Mouse (Mus musculus) heart, embryonic 15.5 days (tissue): ENCODE measurements around the gene Rcn3. TPM values are rescaled to one million over a fixed set of nuclear protein-coding genes. Genes with fewer than 3 reads are reported as not detected.

ENCODE experiments used
- ATAC-seq: fragments of 200-750 bp; cut with Nextera tagmentation; replicated peaks from 2 replicates; pipeline ENCODE4 v1.8.0; 2017; ENCODE audit warnings: low read depth, moderate TSS enrichment; ENCODE audit not compliant: insufficient number of reproducible peaks, insufficient read depth, low FRiP score
- H3K27ac ChIP-seq: fragments of 300-500 bp; sonication (generic); 2 replicates; pipeline ENCODE4 v1.5.1; 2015; ENCODE audit warnings: mild to moderate bottlenecking, inconsistent platforms
- H3K27me3 ChIP-seq: fragments of 300-500 bp; sonication (generic); 2 replicates; pipeline ENCODE4 v1.6.1; 2015; ENCODE audit warnings: inconsistent platforms
- H3K36me3 ChIP-seq: fragments of 300-500 bp; sonication (generic); 2 replicates; pipeline ENCODE4 v1.6.1; 2015; ENCODE audit warnings: mild to moderate bottlenecking, inconsistent platforms
- H3K4me1 ChIP-seq: fragments of 300-500 bp; sonication (generic); replicated peaks from 2 replicates; pipeline ENCODE4 v1.6.1; 2015; ENCODE audit warnings: inconsistent platforms
- H3K4me2 ChIP-seq: fragments of 300-500 bp; sonication (generic); 2 replicates; pipeline ENCODE4 v1.6.1; 2015; ENCODE audit warnings: inconsistent platforms, mild to moderate bottlenecking, moderate library complexity
- H3K4me3 ChIP-seq: fragments of 300-500 bp; sonication (generic); 2 replicates; pipeline ENCODE4 v1.5.1; 2015; ENCODE audit warnings: mild to moderate bottlenecking, inconsistent platforms
- H3K9ac ChIP-seq: fragments of 300-500 bp; sonication (generic); 2 replicates; pipeline ENCODE4 v1.6.1; 2015; ENCODE audit warnings: mild to moderate bottlenecking, inconsistent platforms
- H3K9me3 ChIP-seq: fragments of 300-500 bp; sonication (generic); replicated peaks from 2 replicates; pipeline ENCODE4 v1.6.1; 2016; ENCODE audit warnings: inconsistent platforms
- WGBS: fragments of 180-500 bp; shearing (Covaris S2); methylation state at CpG from one replicate; pipeline ENCODE4 v1.1.7; 2015; ENCODE audit warnings: mixed read lengths; 5-methylcytosine and 5-hydroxymethylcytosine counted together
- polyA plus RNA-seq: library from polyadenylated mRNA; unstranded; fragments of >200 nt; fragmentation: Nextera tagmentation; extraction: Ambion mirVana; gene quantifications from 2 replicates; pipeline ENCODE4 v1.2.1, GENCODE M21; 2015

Rcn3 gene
- polyA plus RNA-seq, 1 experiment from 2014 or later, result 223 TPM

GRCm38 (mm10) chr7:45081016-45081415 lies 11.0 kb downstream of the Rcn3 start:
- H3K27me3 ChIP-seq, result no peaks in the 10 kb centered on the region
- peaks cover 36% of the 10 kb centered on the region for H3K36me3 ChIP-seq
- no peak for ATAC-seq
- WGBS, result 51% methylated on average over 5 of the region's 5 CpGs
- H3K4me3 ChIP-seq, result no peak overlapping the region
- no peak overlapping the region for H3K27ac ChIP-seq
- H3K4me1 ChIP-seq, result peaks cover 7% of the 10 kb centered on the region
- no peak overlapping the region for H3K4me2 ChIP-seq
- H3K9ac ChIP-seq, result no peak overlapping the region
- H3K9me3 ChIP-seq, result no peaks in the 10 kb centered on the region

GRCm38 (mm10) chr7:45079856-45080255 lies 12.2 kb downstream of the Rcn3 start:
- no peaks in the 10 kb centered on the region for H3K27me3 ChIP-seq
- H3K4me3 ChIP-seq, result no peak overlapping the region
- H3K9me3 ChIP-seq, result no peaks in the 10 kb centered on the region
- no peak overlapping the region for H3K4me2 ChIP-seq
- H3K4me1 ChIP-seq, result peaks cover 19% of the 10 kb centered on the region
- H3K9ac ChIP-seq, result no peak overlapping the region
- peaks cover 26% of the 10 kb centered on the region; the same call in 1 of the 2 replicates for H3K36me3 ChIP-seq
- ATAC-seq, result peak; percentile 33; the same call in 1 of the 2 replicates
- 2% methylated on average over 10 of the region's 10 CpGs for WGBS
- no peak overlapping the region for H3K27ac ChIP-seq

- Histone ChIP-seq H3K4me1 (peaks cover 25% of the 10 kb centered on the region), H3K4me2 (no peak overlapping the region), H3K36me3 (peaks cover 21% of the 10 kb centered on the region; the same call in 1 of the 2 replicates), H3K9me3 (no peaks in the 10 kb centered on the region), H3K9ac (no peak overlapping the region), H3K27ac (no peak overlapping the region), H3K4me3 (no peak overlapping the region), H3K27me3 (no peaks in the 10 kb centered on the region)
- 23% methylated on average over 9 of the region's 9 CpGs for WGBS
- ATAC-seq, result no peak
These were observed 13.5 kb downstream of the Rcn3 start for GRCm38 (mm10) chr7:45078513-45078912.

- Histone ChIP-seq H3K4me2 (no peak overlapping the region), H3K9ac (no peak overlapping the region), H3K9me3 (no peaks in the 10 kb centered on the region), H3K4me3 (no peak overlapping the region), H3K27me3 (no peaks in the 10 kb centered on the region), H3K27ac (no peak overlapping the region), H3K4me1 (peaks cover 25% of the 10 kb centered on the region), H3K36me3 (peaks cover 18% of the 10 kb centered on the region; the same call in 1 of the 2 replicates)
- no peak for ATAC-seq
- 86% methylated on average over 2 of the region's 2 CpGs for WGBS
These were observed 14.2 kb downstream of the Rcn3 start for GRCm38 (mm10) chr7:45077829-45078228.

GRCm38 (mm10) chr7:45077322-45077721 lies 14.7 kb downstream of the Rcn3 start:
- Histone ChIP-seq H3K36me3 (peaks cover 18% of the 10 kb centered on the region; the same call in 1 of the 2 replicates), H3K4me1 (peaks cover 25% of the 10 kb centered on the region), H3K27me3 (no peaks in the 10 kb centered on the region), H3K4me2 (no peak overlapping the region), H3K4me3 (no peak overlapping the region), H3K9ac (no peak overlapping the region), H3K9me3 (no peaks in the 10 kb centered on the region), H3K27ac (no peak overlapping the region)
- 87% methylated on average over 14 of the region's 14 CpGs for WGBS
- no peak for ATAC-seq

- peaks cover 18% of the 10 kb centered on the region; the same call in 1 of the 2 replicates for H3K36me3 ChIP-seq
- 87% methylated on average over 30 of the region's 30 CpGs for whole genome bisulfite sequencing
- H3K27me3 ChIP-seq, result no peaks in the 10 kb centered on the region
- H3K27ac ChIP-seq, result 0 out of 2 replicates have a peak overlapping the region, but pooled peaks have one; percentile 81
- no peak overlapping the region for H3K9ac ChIP-seq
- no peak for ATAC-seq
- peaks cover 25% of the 10 kb centered on the region for H3K4me1 ChIP-seq
- no peak overlapping the region for H3K4me2 ChIP-seq
- no peaks in the 10 kb centered on the region for H3K9me3 ChIP-seq
- no peak overlapping the region for H3K4me3 ChIP-seq
These were observed 15.5 kb downstream of the Rcn3 start for GRCm38 (mm10) chr7:45076501-45076900.

- H3K27me3 ChIP-seq, result no peaks in the 10 kb centered on the region
- no peak overlapping the region; the same call in 1 of the 2 replicates for H3K9ac ChIP-seq
- peaks cover 22% of the 10 kb centered on the region for H3K4me1 ChIP-seq
- H3K4me2 ChIP-seq, result no peak overlapping the region
- peaks cover 18% of the 10 kb centered on the region; the same call in 1 of the 2 replicates for H3K36me3 ChIP-seq
- no peak overlapping the region for H3K4me3 ChIP-seq
- H3K27ac ChIP-seq, result peak overlapping the region; percentile 81
- 46% methylated on average over 4 of the region's 4 CpGs for WGBS
- no peaks in the 10 kb centered on the region for H3K9me3 ChIP-seq
- peak; percentile 68 for ATAC-seq
These were observed 16.6 kb downstream of the Rcn3 start for GRCm38 (mm10) chr7:45075405-45075804.

- Histone ChIP-seq H3K9me3 (no peaks in the 10 kb centered on the region), H3K4me2 (no peak overlapping the region), H3K36me3 (peaks cover 18% of the 10 kb centered on the region; the same call in 1 of the 2 replicates), H3K4me3 (no peak overlapping the region), H3K27me3 (no peaks in the 10 kb centered on the region), H3K9ac (no peak overlapping the region), H3K4me1 (peaks cover 19% of the 10 kb centered on the region), H3K27ac (no peak overlapping the region)
- ATAC-seq, result no peak
- 87% methylated on average over 12 of the region's 12 CpGs for WGBS
These were observed 18.1 kb downstream of the Rcn3 start for GRCm38 (mm10) chr7:45073949-45074348.

- no peak overlapping the region for H3K27ac ChIP-seq
- H3K9me3 ChIP-seq, result no peaks in the 10 kb centered on the region
- H3K4me2 ChIP-seq, result no peak overlapping the region
- peaks cover 18% of the 10 kb centered on the region; the same call in 1 of the 2 replicates for H3K36me3 ChIP-seq
- no peaks in the 10 kb centered on the region for H3K27me3 ChIP-seq
- H3K4me1 ChIP-seq, result peaks cover 19% of the 10 kb centered on the region
- H3K9ac ChIP-seq, result no peak overlapping the region
- ATAC-seq, result no peak
- no peak overlapping the region for H3K4me3 ChIP-seq
- WGBS, result 68% methylated on average over 7 of the region's 7 CpGs
These were observed 18.8 kb downstream of the Rcn3 start for GRCm38 (mm10) chr7:45073171-45073707.

- Histone ChIP-seq H3K4me3 (no peak overlapping the region), H3K4me1 (peaks cover 19% of the 10 kb centered on the region), H3K9me3 (no peaks in the 10 kb centered on the region), H3K9ac (no peak overlapping the region), H3K27ac (no peak overlapping the region), H3K4me2 (no peak overlapping the region), H3K36me3 (peaks cover 11% of the 10 kb centered on the region; the same call in 1 of the 2 replicates), H3K27me3 (no peaks in the 10 kb centered on the region)
- no peak for ATAC-seq
- WGBS, result 89% methylated on average over 2 of the region's 2 CpGs
These were observed 19.8 kb downstream of the Rcn3 start for GRCm38 (mm10) chr7:45072230-45072629.

- H3K27me3 ChIP-seq, result no peaks in the 10 kb centered on the region
- H3K36me3 ChIP-seq, result no peaks in the 10 kb centered on the region; the same call in 1 of the 2 replicates
- H3K9me3 ChIP-seq, result no peaks in the 10 kb centered on the region
- WGBS, result 69% methylated on average over 2 of the region's 2 CpGs
- ATAC-seq, result no peak
- H3K9ac ChIP-seq, result no peak overlapping the region
- H3K4me1 ChIP-seq, result peaks cover 4% of the 10 kb centered on the region
- no peak overlapping the region for H3K4me2 ChIP-seq
- no peak overlapping the region for H3K4me3 ChIP-seq
- no peak overlapping the region for H3K27ac ChIP-seq
These were observed 22.4 kb downstream of the Rcn3 start for GRCm38 (mm10) chr7:45069671-45070070.

- Histone ChIP-seq H3K4me3 (no peak overlapping the region), H3K4me2 (no peak overlapping the region), H3K27me3 (no peaks in the 10 kb centered on the region), H3K36me3 (0 out of 2 replicates have a peak, but pooled peaks cover 3% of the 10 kb centered on the region), H3K27ac (no peak overlapping the region), H3K9me3 (no peaks in the 10 kb centered on the region), H3K9ac (no peak overlapping the region), H3K4me1 (peaks cover 10% of the 10 kb centered on the region)
- WGBS, result 37% methylated on average over 5 of the region's 5 CpGs
- ATAC-seq, result 0 out of 2 replicates have a peak, but pooled peaks have one; percentile 3
These were observed 24.1 kb downstream of the Rcn3 start for GRCm38 (mm10) chr7:45068000-45068318.
